Mouse (Mus musculus): Measurements from ENCODE around the gene Zfp64.

The Zfp64 gene

GRCm38 (mm10) chr2:168848553-168848952 lies 106.8 kb downstream of the Zfp64 start:
- no peak for DNase-seq (ENCODE audit: low spot score in 2 of 2)

DNA sequence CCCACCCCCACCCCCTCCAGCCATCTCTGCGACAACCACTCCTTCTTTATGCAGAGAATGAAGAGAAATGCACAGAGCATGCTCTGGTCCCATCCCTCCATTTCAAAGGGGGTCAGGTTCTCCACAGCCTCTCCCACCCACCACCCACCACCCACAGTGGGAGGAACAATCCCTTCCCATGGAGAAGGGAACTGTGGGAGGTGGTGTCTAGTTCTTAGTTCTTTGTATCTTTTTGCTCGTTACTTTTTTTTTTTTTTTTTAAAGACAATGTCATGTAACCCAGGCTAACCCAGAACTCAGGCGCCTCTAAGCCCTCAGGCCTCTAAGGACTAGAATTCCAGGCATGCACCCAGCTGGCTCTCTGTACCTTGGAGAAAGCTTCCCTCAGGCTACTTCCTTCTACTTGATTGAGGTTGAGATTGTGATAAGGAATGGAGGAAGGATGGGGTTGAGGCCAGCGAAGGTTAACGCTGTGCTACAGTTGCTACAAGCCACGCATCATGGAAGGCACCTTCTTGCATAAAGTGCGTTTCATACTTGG lies 109.1 kb downstream of the Zfp64 start:
- DNase-seq (ENCODE audit: low spot score in 2 of 2) = no peak

Data from spleen, postnatal 10 days (tissue).